Mouse (Mus musculus): ENCODE results near the gene Nol4l. TPM values are rescaled to one million over a fixed set of nuclear protein-coding genes. Genes with fewer than 3 reads are reported as not detected.

Gene Nol4l
- polyA plus RNA-seq, 1 experiment from 2014 or later: 23.5 TPM

DNA sequence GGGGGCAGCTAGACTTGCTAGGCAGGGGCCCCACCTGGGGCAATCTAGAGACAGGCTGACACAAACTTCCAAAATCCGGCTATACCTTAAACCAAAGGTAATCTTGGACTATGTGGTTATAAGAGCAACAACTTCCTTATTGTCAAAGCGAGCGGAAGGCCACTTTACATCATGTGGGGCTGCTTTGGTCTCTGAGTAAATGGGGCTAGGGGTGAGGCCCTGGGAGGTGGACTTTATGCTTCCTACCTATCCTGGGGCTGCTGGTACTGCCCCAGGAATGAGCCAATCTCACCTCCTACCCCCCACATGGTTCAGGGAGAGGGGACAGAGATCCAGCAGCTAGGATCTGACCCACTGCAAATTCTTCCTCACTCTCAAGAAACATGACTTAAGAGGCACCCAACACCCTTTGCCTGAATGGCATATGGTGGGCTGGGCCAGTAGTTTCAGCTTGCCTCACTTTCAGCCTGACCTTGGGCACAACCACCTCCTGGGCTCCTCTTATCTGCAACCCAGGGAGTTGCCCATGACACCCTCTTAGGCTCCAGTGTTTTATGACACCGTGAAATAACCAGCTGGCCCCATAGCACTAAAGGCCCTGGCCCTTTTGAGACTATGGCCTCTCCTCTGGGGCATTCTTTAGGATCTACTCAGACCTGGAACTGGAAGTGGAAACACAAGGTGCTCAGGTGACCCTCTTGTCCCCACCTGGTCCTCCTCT, 104.5 kb downstream of the Nol4l start:
- H3K4me1 ChIP-seq: peaks cover 73% of the 10 kb centered on the region
- H3K36me3 ChIP-seq (replicated peaks): peaks cover 84% of the 10 kb centered on the region
- H3K4me3 ChIP-seq: no peak overlapping the region
- no peak for DNase-seq (ENCODE audit: low spot score)
- no peaks in the 10 kb centered on the region for H3K9me3 ChIP-seq
- H3K27ac ChIP-seq (replicated peaks): peak overlapping the region; percentile 83
- H3K27me3 ChIP-seq (replicated peaks; ENCODE audit: low read depth, poor library complexity, severe bottlenecking): no peaks in the 10 kb centered on the region
- 87% methylated on average over 4 of the region's 4 CpGs for WGBS

GRCm38 (mm10) chr2:153424557-153424956, 105.2 kb downstream of the Nol4l start:
- 81% methylated on average over 8 of the region's 8 CpGs for WGBS
- Histone ChIP-seq H3K27ac (replicated peaks) (0 out of 2 replicates have a peak overlapping the region, but pooled peaks have one; percentile 83), H3K4me3 (no peak overlapping the region), H3K9me3 (no peaks in the 10 kb centered on the region), H3K4me1 (peaks cover 74% of the 10 kb centered on the region), H3K27me3 (replicated peaks; ENCODE audit: low read depth, poor library complexity, severe bottlenecking) (no peaks in the 10 kb centered on the region), H3K36me3 (replicated peaks) (peaks cover 84% of the 10 kb centered on the region)
- no peak for DNase-seq (ENCODE audit: low spot score)

DNA sequence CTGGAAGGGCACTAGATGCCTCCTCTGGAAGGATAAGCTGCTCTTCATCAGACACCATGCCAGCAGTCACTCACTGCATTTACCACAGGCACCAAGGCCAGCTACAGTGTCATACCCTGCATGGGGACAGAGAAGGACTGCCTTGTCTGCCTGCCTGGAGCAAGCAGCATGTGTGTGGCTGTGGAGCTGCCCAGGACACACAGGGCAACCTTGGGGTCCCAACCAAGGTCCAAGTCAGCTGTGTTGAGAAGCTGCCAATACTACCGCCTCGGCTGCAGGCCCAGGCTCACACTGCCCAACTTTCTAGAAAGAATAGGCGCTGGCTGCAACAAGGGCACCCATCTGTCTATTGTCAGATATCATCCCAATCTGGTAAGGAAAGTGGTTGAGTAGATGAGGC, 106.7 kb downstream of the Nol4l start:
- Histone ChIP-seq H3K27ac (replicated peaks) (peak overlapping the region; percentile 7), H3K36me3 (replicated peaks) (peaks cover 84% of the 10 kb centered on the region), H3K4me1 (peaks cover 67% of the 10 kb centered on the region), H3K9me3 (no peaks in the 10 kb centered on the region), H3K4me3 (no peak overlapping the region), H3K27me3 (replicated peaks; ENCODE audit: low read depth, poor library complexity, severe bottlenecking) (no peaks in the 10 kb centered on the region)
- no peak for DNase-seq (ENCODE audit: low spot score)
- WGBS: 92% methylated on average over 3 of the region's 3 CpGs

GRCm38 (mm10) chr2:153422051-153422450, 107.7 kb downstream of the Nol4l start:
- H3K9me3 ChIP-seq: no peaks in the 10 kb centered on the region
- H3K27me3 ChIP-seq (replicated peaks; ENCODE audit: low read depth, poor library complexity, severe bottlenecking): no peaks in the 10 kb centered on the region
- peak overlapping the region; percentile 5; the same call in 1 of the 2 replicates for H3K4me3 ChIP-seq
- peaks cover 87% of the 10 kb centered on the region for H3K36me3 ChIP-seq (replicated peaks)
- H3K4me1 ChIP-seq: peaks cover 58% of the 10 kb centered on the region
- peak; percentile 50 for DNase-seq (ENCODE audit: low spot score)
- WGBS: 22% methylated on average over 5 of the region's 5 CpGs
- no peak overlapping the region for H3K27ac ChIP-seq (replicated peaks)

DNA sequence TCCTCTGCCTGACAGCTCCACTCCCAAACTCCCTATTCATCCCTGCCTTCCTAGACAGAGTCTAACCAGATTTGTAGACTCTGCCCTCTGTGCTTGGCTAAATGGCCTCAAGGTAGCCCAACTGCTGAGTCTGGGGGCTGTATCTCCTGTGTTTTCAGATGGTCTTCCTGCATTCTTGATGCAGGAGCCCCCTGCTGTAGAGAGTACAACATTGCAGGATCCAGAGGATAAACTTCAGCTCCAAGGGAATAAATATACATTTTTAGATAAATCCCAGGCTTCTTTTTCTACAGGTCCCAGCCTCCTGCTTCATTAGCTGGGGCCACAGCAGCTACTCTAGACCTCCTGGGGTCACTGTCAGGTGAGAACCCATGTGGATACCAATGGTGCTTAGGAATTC, 108.5 kb downstream of the Nol4l start:
- DNase-seq (ENCODE audit: low spot score): no peak
- Histone ChIP-seq H3K36me3 (replicated peaks) (peaks cover 93% of the 10 kb centered on the region), H3K9me3 (no peaks in the 10 kb centered on the region), H3K4me1 (peaks cover 50% of the 10 kb centered on the region), H3K4me3 (no peak overlapping the region), H3K27me3 (replicated peaks; ENCODE audit: low read depth, poor library complexity, severe bottlenecking) (no peaks in the 10 kb centered on the region), H3K27ac (replicated peaks) (no peak overlapping the region)

GRCm38 (mm10) chr2:153418381-153418780, 111.4 kb downstream of the Nol4l start:
- no peaks in the 10 kb centered on the region for H3K27me3 ChIP-seq (replicated peaks; ENCODE audit: low read depth, poor library complexity, severe bottlenecking)
- H3K9me3 ChIP-seq: no peaks in the 10 kb centered on the region
- H3K27ac ChIP-seq (replicated peaks): no peak overlapping the region
- no peak overlapping the region for H3K4me3 ChIP-seq
- H3K4me1 ChIP-seq: peaks cover 25% of the 10 kb centered on the region
- DNase-seq (ENCODE audit: low spot score): no peak
- WGBS: 77% methylated on average over 1 of the region's 1 CpGs
- peaks cover 94% of the 10 kb centered on the region for H3K36me3 ChIP-seq (replicated peaks)

DNA sequence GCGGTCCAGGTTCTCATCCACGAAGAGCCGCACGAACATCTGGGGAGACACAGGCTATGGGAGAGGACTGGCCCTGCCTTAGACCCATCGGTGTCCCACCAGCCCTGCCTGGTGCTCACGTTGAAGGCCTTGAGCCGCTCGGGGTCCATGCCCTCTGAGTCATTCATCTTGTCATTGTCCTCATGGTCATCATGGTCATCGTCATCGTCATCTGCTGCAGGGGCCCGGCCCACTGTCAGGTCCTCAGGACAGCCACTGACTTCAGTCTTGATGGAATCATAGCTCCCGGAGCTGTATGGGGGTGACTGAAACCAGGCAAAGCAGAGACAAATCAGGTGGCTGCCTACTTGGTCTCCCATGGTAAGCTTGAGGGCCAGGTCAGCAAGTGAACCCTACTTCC, 111.9 kb downstream of the Nol4l start:
- H3K27me3 ChIP-seq (replicated peaks; ENCODE audit: low read depth, poor library complexity, severe bottlenecking): no peaks in the 10 kb centered on the region
- WGBS: 92% methylated on average over 12 of the region's 12 CpGs
- H3K36me3 ChIP-seq (replicated peaks): peaks cover 95% of the 10 kb centered on the region
- H3K4me1 ChIP-seq: peaks cover 20% of the 10 kb centered on the region
- H3K4me3 ChIP-seq: no peak overlapping the region
- H3K9me3 ChIP-seq: no peaks in the 10 kb centered on the region
- H3K27ac ChIP-seq (replicated peaks): no peak overlapping the region
- no peak for DNase-seq (ENCODE audit: low spot score)

GRCm38 (mm10) chr2:153414607-153415006, 115.2 kb downstream of the Nol4l start:
- Histone ChIP-seq H3K27ac (replicated peaks) (no peak overlapping the region), H3K4me1 (peaks cover 12% of the 10 kb centered on the region), H3K36me3 (replicated peaks) (peaks cover 100% of the 10 kb centered on the region), H3K27me3 (replicated peaks; ENCODE audit: low read depth, poor library complexity, severe bottlenecking) (no peaks in the 10 kb centered on the region), H3K4me3 (no peak overlapping the region), H3K9me3 (no peaks in the 10 kb centered on the region)
- DNase-seq (ENCODE audit: low spot score): peak; percentile 45
- 38% methylated on average over 2 of the region's 2 CpGs for WGBS

- Histone ChIP-seq H3K27ac (replicated peaks) (no peak overlapping the region), H3K9me3 (no peaks in the 10 kb centered on the region), H3K36me3 (replicated peaks) (peaks cover 99% of the 10 kb centered on the region), H3K27me3 (replicated peaks; ENCODE audit: low read depth, poor library complexity, severe bottlenecking) (no peaks in the 10 kb centered on the region), H3K4me1 (0 out of 2 replicates have a peak, but pooled peaks cover 7% of the 10 kb centered on the region), H3K4me3 (no peak overlapping the region)
- DNase-seq (ENCODE audit: low spot score): no peak
- 74% methylated on average over 6 of the region's 6 CpGs for WGBS
These were observed 117.2 kb downstream of the Nol4l start for GRCm38 (mm10) chr2:153412563-153412962.

- WGBS: 81% methylated on average over 9 of the region's 9 CpGs
- Histone ChIP-seq H3K27ac (replicated peaks) (no peak overlapping the region; the same call in 1 of the 2 replicates), H3K27me3 (replicated peaks; ENCODE audit: low read depth, poor library complexity, severe bottlenecking) (no peaks in the 10 kb centered on the region), H3K36me3 (replicated peaks) (peaks cover 99% of the 10 kb centered on the region), H3K4me1 (0 out of 2 replicates have a peak, but pooled peaks cover 7% of the 10 kb centered on the region), H3K9me3 (no peaks in the 10 kb centered on the region), H3K4me3 (no peak overlapping the region)
- no peak for DNase-seq (ENCODE audit: low spot score)
These were observed 118.2 kb downstream of the Nol4l start for GRCm38 (mm10) chr2:153411557-153411956.

GRCm38 (mm10) chr2:153408971-153409370, 120.8 kb downstream of the Nol4l start:
- no peaks in the 10 kb centered on the region for H3K27me3 ChIP-seq (replicated peaks; ENCODE audit: low read depth, poor library complexity, severe bottlenecking)
- H3K9me3 ChIP-seq: no peaks in the 10 kb centered on the region
- peaks cover 96% of the 10 kb centered on the region for H3K36me3 ChIP-seq (replicated peaks)
- WGBS: 72% methylated on average over 3 of the region's 3 CpGs
- DNase-seq (ENCODE audit: low spot score): no peak
- H3K4me1 ChIP-seq: 0 out of 2 replicates have a peak, but pooled peaks cover 7% of the 10 kb centered on the region
- no peak overlapping the region for H3K27ac ChIP-seq (replicated peaks)
- H3K4me3 ChIP-seq: no peak overlapping the region

DNA sequence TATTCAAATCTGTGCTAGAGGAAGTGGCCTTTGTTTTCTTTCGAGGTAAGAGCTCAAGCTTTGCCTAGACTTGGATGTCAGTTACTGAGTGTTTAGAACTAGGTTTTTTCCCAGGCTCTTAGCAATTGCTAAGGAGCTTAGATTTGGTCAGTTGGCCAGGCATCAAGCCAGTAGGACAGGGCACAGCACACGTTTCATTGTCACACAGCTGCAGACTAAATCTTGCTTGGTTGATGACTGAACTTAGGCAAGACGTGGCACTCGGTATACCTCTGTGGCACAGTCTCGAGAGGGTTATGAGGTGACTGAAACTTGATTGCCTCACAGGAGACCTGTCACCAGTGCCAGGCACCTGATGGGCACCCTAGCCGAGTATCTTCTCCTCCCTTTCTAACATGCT, 122.9 kb downstream of the Nol4l start:
- H3K4me1 ChIP-seq: 0 out of 2 replicates have a peak, but pooled peaks cover 4% of the 10 kb centered on the region
- DNase-seq (ENCODE audit: low spot score): no peak
- peaks cover 87% of the 10 kb centered on the region for H3K36me3 ChIP-seq (replicated peaks)
- H3K27ac ChIP-seq (replicated peaks): no peak overlapping the region
- H3K27me3 ChIP-seq (replicated peaks; ENCODE audit: low read depth, poor library complexity, severe bottlenecking): no peaks in the 10 kb centered on the region
- no peak overlapping the region for H3K4me3 ChIP-seq
- WGBS: 83% methylated on average over 6 of the region's 6 CpGs
- H3K9me3 ChIP-seq: no peaks in the 10 kb centered on the region

- Histone ChIP-seq H3K27ac (replicated peaks) (no peak overlapping the region), H3K4me1 (0 out of 2 replicates have a peak, but pooled peaks cover under 1% of the 10 kb centered on the region), H3K4me3 (no peak overlapping the region), H3K36me3 (replicated peaks) (peaks cover 87% of the 10 kb centered on the region), H3K27me3 (replicated peaks; ENCODE audit: low read depth, poor library complexity, severe bottlenecking) (no peaks in the 10 kb centered on the region), H3K9me3 (no peaks in the 10 kb centered on the region)
- WGBS: 89% methylated on average over 3 of the region's 3 CpGs
- DNase-seq (ENCODE audit: low spot score): no peak
These were observed 124.9 kb downstream of the Nol4l start for GRCm38 (mm10) chr2:153404882-153405281.
